Mouse (Mus musculus) testis, adult 10 weeks (tissue): Measurements from ENCODE around the gene Slc1a7. TPM values are rescaled to one million over a fixed set of nuclear protein-coding genes. Genes with fewer than 3 reads are reported as not detected.

Experiments used
- polyA plus RNA-seq: library from polyadenylated mRNA; stranded (reverse); fragments of 350-450 nt; fragmentation: Illumina TruSeq; extraction: RNeasy Lipid Tissue Mini Kit (QIAGEN cat#74804); gene quantifications from one replicate; pipeline ENCODE4 v1.2.3, GENCODE M21; 2014; ENCODE audit warnings: low read depth, low replicate concordance

The Slc1a7 gene
- polyA plus RNA-seq, result 0.42 TPM

GRCm38 (mm10) chr4:107967966-107968682 lies at the start of gene Slc1a7:
Gene Slc1a7, plus strand, starts transcription at chr4:107968332.

GRCm38 (mm10) chr4:107923145-107923802 lies 44.9 kb upstream of the Slc1a7 start, which contains the start of gene Cpt2:
Gene Cpt2, minus strand, starts transcription at chr4:107923610.

Other genes starting within 250 kb of the Slc1a7 start
- 33.8 TPM for gene Lrp8, start 166.1 kb upstream of the Slc1a7 start, polyA plus RNA-seq
- gene Magoh, start 88.6 kb upstream of the Slc1a7 start, polyA plus RNA-seq, result 91.3 TPM
- 18.7 TPM for gene 0610037L13Rik, start 78.5 kb upstream of the Slc1a7 start, polyA plus RNA-seq
- 97.6 TPM for gene Cpt2, start 44.7 kb upstream of the Slc1a7 start, polyA plus RNA-seq
- 0.11 TPM for gene Podn, start 128.1 kb downstream of the Slc1a7 start, polyA plus RNA-seq
- gene Scp2, start 176.7 kb downstream of the Slc1a7 start, polyA plus RNA-seq, result 29.3 TPM
- gene Echdc2, start 197.1 kb downstream of the Slc1a7 start, polyA plus RNA-seq, result 0.80 TPM
- 1.6 TPM for gene Zyg11a, start 249.7 kb downstream of the Slc1a7 start, polyA plus RNA-seq